Mouse (Mus musculus) ovary, adult 10 weeks (tissue): ENCODE measurements around the gene Gm15091. TPM values are rescaled to one million over a fixed set of nuclear protein-coding genes. Genes with fewer than 3 reads are reported as not detected.

Experiments used
- polyA plus RNA-seq: library from polyadenylated mRNA; stranded (reverse); fragments of 350-450 nt; fragmentation: Illumina TruSeq; extraction: RNeasy Lipid Tissue Mini Kit (QIAGEN cat#74804); gene quantifications from one replicate; pipeline ENCODE4 v1.2.3, GENCODE M21; 2014

Gm15091 gene
- not detected for polyA plus RNA-seq

DNA sequence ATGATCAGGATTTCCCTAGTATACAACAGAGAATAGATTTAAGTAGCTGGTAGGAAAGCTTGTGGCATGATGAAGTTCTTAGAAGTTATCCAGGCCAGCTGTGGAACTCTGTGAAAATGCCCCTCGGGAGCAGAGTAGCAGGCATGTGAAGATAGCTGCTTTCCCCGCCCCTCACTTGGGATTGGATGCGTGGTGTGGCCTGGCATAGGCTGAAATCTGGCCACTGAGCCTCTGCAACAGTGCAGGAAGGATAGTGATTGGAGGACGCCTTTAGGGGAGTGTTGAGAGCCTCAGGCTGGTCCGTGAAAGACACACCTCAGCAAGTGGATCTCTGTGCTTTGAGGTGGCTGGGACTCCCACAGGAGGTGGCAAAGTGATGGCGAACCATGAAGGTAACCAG is at the start of gene Gm15091:
TSS of gene Gm15091 (plus strand) at position 301 of the 400 bp plus-strand sequence.

Other genes with a start within 250 kb of the Gm15091 start
- gene Gm15097, start 157.2 kb upstream of the Gm15091 start, polyA plus RNA-seq, result not detected